Mouse (Mus musculus): ENCODE measurements around the gene Maea. TPM values are rescaled to one million over a fixed set of nuclear protein-coding genes. Genes with fewer than 3 reads are reported as not detected.

Gene Maea
- total and polyA plus RNA-seq, 2 experiments from 2014 or later = 122 to 136 TPM

GRCm38 (mm10) chr5:33400819-33401218, 65.5 kb downstream of the Maea start:
- H3K9me3 ChIP-seq (ENCODE audit: low read length) = no peaks in the 10 kb centered on the region
- no peaks in the 10 kb centered on the region for H3K27me3 ChIP-seq (ENCODE audit: insufficient read depth, low read length)
- H3K9ac ChIP-seq (replicated peaks; ENCODE audit: low read length, poor library complexity, severe bottlenecking) = no peak overlapping the region
- WGBS = 42% methylated on average over 12 of the region's 12 CpGs
- no peak for TF ChIP-seq CTCF (IDR thresholded peaks at IDR 0.05)
- H3K27ac ChIP-seq (ENCODE audit: low read depth, low read length) = no peak overlapping the region
- DNase-seq (ENCODE audit: low spot score) (no peak), ATAC-seq (ENCODE audit: low FRiP score) (no peak)
- no peak overlapping the region for H3K4me3 ChIP-seq (ENCODE audit: low read depth, low read length)
- peaks cover 9% of the 10 kb centered on the region for H3K36me3 ChIP-seq (ENCODE audit: insufficient read depth, low read length)
- H3K4me2 ChIP-seq (ENCODE audit: low read depth, low read length, poor library complexity, severe bottlenecking) = no peak overlapping the region
- no peaks in the 10 kb centered on the region for H3K4me1 ChIP-seq (ENCODE audit: insufficient read depth, low read length)

- Histone ChIP-seq H3K9ac (replicated peaks; ENCODE audit: low read length, poor library complexity, severe bottlenecking) (no peak overlapping the region), H3K36me3 (ENCODE audit: insufficient read depth, low read length) (0 out of 2 replicates have a peak, but pooled peaks cover 8% of the 10 kb centered on the region), H3K27ac (ENCODE audit: low read depth, low read length) (no peak overlapping the region), H3K9me3 (ENCODE audit: low read length) (no peaks in the 10 kb centered on the region), H3K4me3 (ENCODE audit: low read depth, low read length) (no peak overlapping the region), H3K27me3 (ENCODE audit: insufficient read depth, low read length) (no peaks in the 10 kb centered on the region), H3K4me1 (ENCODE audit: insufficient read depth, low read length) (no peaks in the 10 kb centered on the region), H3K4me2 (ENCODE audit: low read depth, low read length, poor library complexity, severe bottlenecking) (no peak overlapping the region)
- no peak for TF ChIP-seq CTCF (IDR thresholded peaks at IDR 0.05)
- ATAC-seq (ENCODE audit: low FRiP score) (no peak), DNase-seq (ENCODE audit: low spot score) (no peak)
- WGBS = 84% methylated on average over 3 of the region's 3 CpGs
Observed at GRCm38 (mm10) chr5:33420313-33420712, 85.0 kb downstream of the Maea start.

Other genes with a start within 250 kb of the Maea start
- 0.16 and 0.33 TPM in 2 replicates for gene Slc5a1, start 231.3 kb upstream of the Maea start, total RNA-seq (2014; rRNA removed)
- 0.10 and 0.19 TPM in 2 replicates for gene Slc5a1, start 231.3 kb upstream of the Maea start, polyA plus RNA-seq (2015; fragmentation: Nextera tagmentation; extraction: Ambion mirVana)
- gene Spon2, start 117.1 kb upstream of the Maea start, total RNA-seq (2014; rRNA removed) = 4.4 and 5.1 TPM in 2 replicates
- 2.3 and 2.7 TPM in 2 replicates for gene Spon2, start 117.1 kb upstream of the Maea start, polyA plus RNA-seq (2015; fragmentation: Nextera tagmentation; extraction: Ambion mirVana)
- gene Ctbp1, start 60.5 kb upstream of the Maea start, total RNA-seq (2014; rRNA removed) = 415 and 418 TPM in 2 replicates
- gene Ctbp1, start 60.5 kb upstream of the Maea start, polyA plus RNA-seq (2015; fragmentation: Nextera tagmentation; extraction: Ambion mirVana) = 364 and 377 TPM in 2 replicates
- gene Uvssa, start 43.0 kb downstream of the Maea start, total RNA-seq (2014; rRNA removed) = 9.5 and 11.8 TPM in 2 replicates
- 7.7 and 9.5 TPM in 2 replicates for gene Uvssa, start 43.0 kb downstream of the Maea start, polyA plus RNA-seq (2015; fragmentation: Nextera tagmentation; extraction: Ambion mirVana)
- gene Nkx1-1, start 98.5 kb downstream of the Maea start, total RNA-seq (2014; rRNA removed) = 0.60 and 1.0 TPM in 2 replicates
- gene Nkx1-1, start 98.5 kb downstream of the Maea start, polyA plus RNA-seq (2015; fragmentation: Nextera tagmentation; extraction: Ambion mirVana) = 0.18 TPM in 1 of 2 replicates, not detected in the other

All from midbrain, postnatal 0 days (tissue).